Mouse (Mus musculus) heart, embryonic 15.5 days (tissue): ENCODE measurements around the gene Gpd1l. TPM values are rescaled to one million over a fixed set of nuclear protein-coding genes. Genes with fewer than 3 reads are reported as not detected.

Experiments used
- ATAC-seq: fragments of 200-750 bp; cut with Nextera tagmentation; replicated peaks from 2 replicates; pipeline ENCODE4 v1.8.0; 2017; ENCODE audit warnings: low read depth, moderate TSS enrichment; ENCODE audit not compliant: insufficient number of reproducible peaks, insufficient read depth, low FRiP score
- H3K27ac ChIP-seq: fragments of 300-500 bp; sonication (generic); 2 replicates; pipeline ENCODE4 v1.5.1; 2015; ENCODE audit warnings: mild to moderate bottlenecking, inconsistent platforms
- H3K27me3 ChIP-seq: fragments of 300-500 bp; sonication (generic); 2 replicates; pipeline ENCODE4 v1.6.1; 2015; ENCODE audit warnings: inconsistent platforms
- H3K36me3 ChIP-seq: fragments of 300-500 bp; sonication (generic); 2 replicates; pipeline ENCODE4 v1.6.1; 2015; ENCODE audit warnings: mild to moderate bottlenecking, inconsistent platforms
- H3K4me1 ChIP-seq: fragments of 300-500 bp; sonication (generic); replicated peaks from 2 replicates; pipeline ENCODE4 v1.6.1; 2015; ENCODE audit warnings: inconsistent platforms
- H3K4me2 ChIP-seq: fragments of 300-500 bp; sonication (generic); 2 replicates; pipeline ENCODE4 v1.6.1; 2015; ENCODE audit warnings: inconsistent platforms, mild to moderate bottlenecking, moderate library complexity
- H3K4me3 ChIP-seq: fragments of 300-500 bp; sonication (generic); 2 replicates; pipeline ENCODE4 v1.5.1; 2015; ENCODE audit warnings: mild to moderate bottlenecking, inconsistent platforms
- H3K9ac ChIP-seq: fragments of 300-500 bp; sonication (generic); 2 replicates; pipeline ENCODE4 v1.6.1; 2015; ENCODE audit warnings: mild to moderate bottlenecking, inconsistent platforms
- H3K9me3 ChIP-seq: fragments of 300-500 bp; sonication (generic); replicated peaks from 2 replicates; pipeline ENCODE4 v1.6.1; 2016; ENCODE audit warnings: inconsistent platforms
- whole genome bisulfite sequencing: fragments of 180-500 bp; shearing (Covaris S2); methylation state at CpG from one replicate; pipeline ENCODE4 v1.1.7; 2015; ENCODE audit warnings: mixed read lengths; 5-methylcytosine and 5-hydroxymethylcytosine counted together
- polyA plus RNA-seq: library from polyadenylated mRNA; unstranded; fragments of >200 nt; fragmentation: Nextera tagmentation; extraction: Ambion mirVana; gene quantifications from 2 replicates; pipeline ENCODE4 v1.2.1, GENCODE M21; 2015

Gene Gpd1l
- polyA plus RNA-seq, 1 experiment from 2014 or later = 14.5 TPM

DNA sequence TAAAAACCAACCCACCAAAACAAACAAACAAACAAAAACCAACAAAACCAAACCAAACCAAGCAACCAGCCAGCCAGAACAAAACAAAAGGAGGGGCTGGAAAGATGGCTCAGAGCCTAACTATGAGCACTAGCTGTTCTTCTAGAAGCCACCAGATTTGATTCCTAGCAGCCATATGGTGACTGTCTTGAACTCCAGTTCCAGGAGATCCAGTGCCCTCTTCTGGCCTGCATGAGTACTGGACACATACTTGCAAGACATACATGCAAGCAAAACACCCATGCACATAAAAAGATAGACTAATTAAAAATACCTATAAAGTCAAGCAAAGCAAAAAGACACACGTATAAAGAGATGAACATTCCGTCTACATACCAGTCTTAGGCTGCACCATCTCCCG, 46.1 kb downstream of the Gpd1l start:
- no peak overlapping the region for H3K9ac ChIP-seq
- H3K27me3 ChIP-seq = no peaks in the 10 kb centered on the region
- H3K4me2 ChIP-seq = no peak overlapping the region
- WGBS = 87% methylated on average over 3 of the region's 3 CpGs
- H3K9me3 ChIP-seq = no peaks in the 10 kb centered on the region; the same call in 1 of the 2 replicates
- H3K36me3 ChIP-seq = no peaks in the 10 kb centered on the region
- H3K4me1 ChIP-seq = no peaks in the 10 kb centered on the region
- ATAC-seq = no peak
- H3K4me3 ChIP-seq = no peak overlapping the region
- H3K27ac ChIP-seq = no peak overlapping the region

GRCm38 (mm10) chr9:114885991-114886662, 47.7 kb downstream of the Gpd1l start:
- ATAC-seq = no peak
- no peak overlapping the region for H3K4me3 ChIP-seq
- no peak overlapping the region for H3K27ac ChIP-seq
- H3K9ac ChIP-seq = no peak overlapping the region
- H3K27me3 ChIP-seq = no peaks in the 10 kb centered on the region
- no peaks in the 10 kb centered on the region; the same call in 1 of the 2 replicates for H3K9me3 ChIP-seq
- H3K4me1 ChIP-seq = no peaks in the 10 kb centered on the region
- H3K4me2 ChIP-seq = no peak overlapping the region
- WGBS = 46% methylated on average over 8 of the region's 8 CpGs
- no peaks in the 10 kb centered on the region for H3K36me3 ChIP-seq

- Histone ChIP-seq H3K36me3 (no peaks in the 10 kb centered on the region), H3K4me3 (no peak overlapping the region), H3K4me1 (no peaks in the 10 kb centered on the region), H3K4me2 (no peak overlapping the region), H3K27ac (no peak overlapping the region), H3K9me3 (no peaks in the 10 kb centered on the region; the same call in 1 of the 2 replicates), H3K9ac (no peak overlapping the region), H3K27me3 (no peaks in the 10 kb centered on the region)
- WGBS = 78% methylated on average over 4 of the region's 4 CpGs
- no peak for ATAC-seq
These were observed 48.2 kb downstream of the Gpd1l start for GRCm38 (mm10) chr9:114885564-114885963.

DNA sequence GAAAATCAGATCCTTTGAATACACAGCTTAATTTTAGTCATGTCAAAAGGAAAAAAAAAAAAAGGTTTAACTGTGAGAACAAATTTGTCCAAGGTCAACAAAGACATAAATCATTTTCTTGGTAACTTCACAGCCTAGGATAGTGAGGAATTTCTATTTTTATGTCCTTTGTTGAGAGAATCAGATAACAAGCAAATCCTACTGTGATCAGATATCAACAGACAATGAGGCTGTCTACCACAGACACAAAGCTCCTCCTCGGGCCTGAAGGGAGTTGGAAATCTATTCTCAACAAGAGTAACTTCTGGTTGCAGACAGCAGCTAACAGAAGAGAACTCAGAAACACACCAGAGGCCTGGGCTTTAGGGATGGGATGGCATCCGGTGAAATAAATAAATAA, 51.8 kb downstream of the Gpd1l start:
- ATAC-seq = no peak
- Histone ChIP-seq H3K4me3 (no peak overlapping the region), H3K4me2 (no peak overlapping the region), H3K9ac (no peak overlapping the region), H3K4me1 (no peaks in the 10 kb centered on the region), H3K27ac (no peak overlapping the region), H3K9me3 (no peaks in the 10 kb centered on the region), H3K36me3 (no peaks in the 10 kb centered on the region), H3K27me3 (no peaks in the 10 kb centered on the region)
- 63% methylated on average over 2 of the region's 2 CpGs for WGBS

GRCm38 (mm10) chr9:114855327-114855726, 78.5 kb downstream of the Gpd1l start:
- 63% methylated on average over 11 of the region's 11 CpGs for WGBS

GRCm38 (mm10) chr9:114854686-114855085, 79.1 kb downstream of the Gpd1l start:
- no peaks in the 10 kb centered on the region for H3K9me3 ChIP-seq
- ATAC-seq = no peak
- H3K27me3 ChIP-seq = 0 out of 2 replicates have a peak, but pooled peaks cover 5% of the 10 kb centered on the region
- no peak overlapping the region for H3K27ac ChIP-seq
- no peak overlapping the region for H3K4me3 ChIP-seq
- 64% methylated on average over 9 of the region's 9 CpGs for WGBS
- H3K9ac ChIP-seq = no peak overlapping the region
- H3K4me2 ChIP-seq = no peak overlapping the region
- no peaks in the 10 kb centered on the region for H3K4me1 ChIP-seq
- H3K36me3 ChIP-seq = no peaks in the 10 kb centered on the region

More at GRCm38 (mm10) chr9:114855327-114855726, 78.5 kb downstream of the Gpd1l start:
- H3K4me2 ChIP-seq = no peak overlapping the region
- H3K27me3 ChIP-seq = 0 out of 2 replicates have a peak, but pooled peaks cover 5% of the 10 kb centered on the region
- H3K36me3 ChIP-seq = no peaks in the 10 kb centered on the region
- H3K27ac ChIP-seq = no peak overlapping the region
- H3K9ac ChIP-seq = no peak overlapping the region
- no peak for ATAC-seq
- H3K4me3 ChIP-seq = no peak overlapping the region
- no peaks in the 10 kb centered on the region for H3K4me1 ChIP-seq
- H3K9me3 ChIP-seq = no peaks in the 10 kb centered on the region

GRCm38 (mm10) chr9:114853336-114853735, 80.5 kb downstream of the Gpd1l start:
- H3K4me2 ChIP-seq = no peak overlapping the region
- no peaks in the 10 kb centered on the region for H3K36me3 ChIP-seq
- ATAC-seq = no peak
- H3K9ac ChIP-seq = no peak overlapping the region
- H3K4me1 ChIP-seq = no peaks in the 10 kb centered on the region
- WGBS = 75% methylated on average over 15 of the region's 15 CpGs
- H3K9me3 ChIP-seq = no peaks in the 10 kb centered on the region
- 0 out of 2 replicates have a peak, but pooled peaks cover 5% of the 10 kb centered on the region for H3K27me3 ChIP-seq
- no peak overlapping the region for H3K4me3 ChIP-seq
- no peak overlapping the region for H3K27ac ChIP-seq

GRCm38 (mm10) chr9:114851419-114852190, 82.2 kb downstream of the Gpd1l start:
- no peak for ATAC-seq
- H3K27me3 ChIP-seq = 0 out of 2 replicates have a peak, but pooled peaks cover 5% of the 10 kb centered on the region
- H3K4me2 ChIP-seq = no peak overlapping the region
- H3K9me3 ChIP-seq = no peaks in the 10 kb centered on the region
- 52% methylated on average over 8 of the region's 8 CpGs for WGBS
- H3K4me3 ChIP-seq = no peak overlapping the region
- no peak overlapping the region for H3K27ac ChIP-seq
- no peaks in the 10 kb centered on the region for H3K4me1 ChIP-seq
- H3K9ac ChIP-seq = no peak overlapping the region
- H3K36me3 ChIP-seq = no peaks in the 10 kb centered on the region

Other genes starting within 250 kb of the Gpd1l start
- 72.3 and 73.5 TPM in 2 replicates for gene Dync1li1, start 245.2 kb downstream of the Gpd1l start, polyA plus RNA-seq
- gene Cmtm6, start 202.9 kb downstream of the Gpd1l start, polyA plus RNA-seq = 39.3 and 47.0 TPM in 2 replicates
- gene Cmtm7, start 152.1 kb downstream of the Gpd1l start, polyA plus RNA-seq = 97.5 and 134 TPM in 2 replicates
- 15.0 and 19.6 TPM in 2 replicates for gene Cmtm8, start 89.8 kb downstream of the Gpd1l start, polyA plus RNA-seq
- gene Osbpl10, start 44.6 kb upstream of the Gpd1l start, polyA plus RNA-seq = 1.3 and 4.8 TPM in 2 replicates
- gene Rps27rt, start 48.8 kb upstream of the Gpd1l start, polyA plus RNA-seq = 174 and 306 TPM in 2 replicates